Mouse (Mus musculus): ENCODE measurements around the gene Nol3.

- TF ChIP-seq CTCF (IDR thresholded peaks at IDR 0.05; ENCODE audit: extremely low read depth, insufficient read depth, low read length) = no peak
- no peak for TF ChIP-seq POLR2A (IDR thresholded peaks at IDR 0.05; ENCODE audit: extremely low read depth, insufficient read depth, low read length)
Observed at GRCm38 (mm10) chr8:105260371-105261099, 15.4 kb upstream of the Nol3 start.
